Mouse (Mus musculus): ENCODE data around the gene Fbxo34.

- TF ChIP-seq POLR2A (IDR thresholded peaks at IDR 0.05; ENCODE audit: borderline replicate concordance, control insufficient read depth, low read depth, low read length): no peak
- no peak for TF ChIP-seq CTCF (IDR thresholded peaks at IDR 0.05; ENCODE audit: control insufficient read depth, insufficient read depth, low read length)
These were observed 15.4 kb downstream of the Fbxo34 start for GRCm38 (mm10) chr14:47465468-47466175.
